Mouse (Mus musculus) intestine, postnatal 0 days (tissue): ENCODE data around the gene Mymk. TPM values are rescaled to one million over a fixed set of nuclear protein-coding genes. Genes with fewer than 3 reads are reported as not detected.
A peak's percentile ranks its signal among the peaks of the same experiment; 100 is the strongest.

Experiments used
- ATAC-seq: fragments of 200-750 bp; cut with Nextera tagmentation; 2 replicates; pipeline ENCODE4 v1.8.0; 2017; ENCODE audit warnings: mild to moderate bottlenecking, moderate TSS enrichment, moderate library complexity
- H3K27ac ChIP-seq: fragments of 300-500 bp; sonication (generic); 2 replicates; pipeline ENCODE4 v1.5.1; 2014; ENCODE audit warnings: mild to moderate bottlenecking, low read depth, low read length, moderate library complexity
- H3K27me3 ChIP-seq: fragments of 300-500 bp; sonication (generic); replicated peaks from 2 replicates; pipeline ENCODE4 v1.6.1; 2014; ENCODE audit warnings: low read length, mixed read lengths; ENCODE audit not compliant: control insufficient read depth, insufficient read depth
- H3K36me3 ChIP-seq: fragments of 300-500 bp; sonication (generic); 2 replicates; pipeline ENCODE4 v1.6.1; 2014; ENCODE audit warnings: mild to moderate bottlenecking, moderate library complexity; ENCODE audit not compliant: control insufficient read depth, insufficient read depth
- H3K4me1 ChIP-seq: fragments of 300-500 bp; sonication (generic); replicated peaks from 2 replicates; pipeline ENCODE4 v1.6.1; 2014; ENCODE audit warnings: antibody characterized with exemption, low read length, mixed read lengths; ENCODE audit not compliant: control insufficient read depth, insufficient read depth
- H3K4me2 ChIP-seq: fragments of 300-500 bp; sonication (generic); replicated peaks from 2 replicates; pipeline ENCODE4 v1.6.1; 2014; ENCODE audit warnings: low read depth, mild to moderate bottlenecking, moderate library complexity
- H3K4me3 ChIP-seq: fragments of 300-500 bp; sonication (generic); 2 replicates; pipeline ENCODE4 v1.5.1; 2014; ENCODE audit warnings: low read depth, low read length
- H3K9ac ChIP-seq: fragments of 300-500 bp; sonication (generic); 2 replicates; pipeline ENCODE4 v1.6.1; 2014; ENCODE audit warnings: mild to moderate bottlenecking, low read depth, low read length
- H3K9me3 ChIP-seq: fragments of 300-500 bp; sonication (generic); 2 replicates; pipeline ENCODE4 v1.6.1; 2016; ENCODE audit warnings: mixed run types; ENCODE audit not compliant: control insufficient read depth
- CTCF ChIP-seq: sonication (generic); IDR thresholded peaks from 2 replicates; pipeline ENCODE4 v1.5.1; 2016; ENCODE audit warnings: low read depth, mild to moderate bottlenecking, control low read depth, antibody characterized with exemption, moderate library complexity
- WGBS: fragments of 180-500 bp; shearing (Covaris S2); extraction: QIAGEN DNeasy Blood & Tissue Kit; methylation state at CpG from one replicate; pipeline ENCODE4 v1.1.7; 2014; 5-methylcytosine and 5-hydroxymethylcytosine counted together
- polyA plus RNA-seq: library from polyadenylated mRNA; unstranded; fragments of >200 nt; fragmentation: Nextera tagmentation; extraction: Ambion mirVana; gene quantifications from 2 replicates; pipeline ENCODE4 v1.2.1, GENCODE M21; 2015

Mymk gene
- polyA plus RNA-seq, 1 experiment from 2014 or later: not detected

GRCm38 (mm10) chr2:27095178-27095577, 23.2 kb upstream of the Mymk start:
- no peak for TF ChIP-seq CTCF
- 90% methylated on average over 7 of the region's 7 CpGs for WGBS
- Histone ChIP-seq H3K36me3 (no peaks in the 10 kb centered on the region), H3K27ac (no peak overlapping the region), H3K4me2 (no peak overlapping the region), H3K4me3 (no peak overlapping the region), H3K9me3 (no peaks in the 10 kb centered on the region), H3K27me3 (no peaks in the 10 kb centered on the region), H3K4me1 (no peaks in the 10 kb centered on the region; the same call in none of the 2 replicates), H3K9ac (no peak overlapping the region)
- no peak for ATAC-seq

GRCm38 (mm10) chr2:27089238-27089637, 17.3 kb upstream of the Mymk start:
- Histone ChIP-seq H3K9me3 (no peaks in the 10 kb centered on the region), H3K4me1 (no peaks in the 10 kb centered on the region), H3K9ac (no peak overlapping the region), H3K4me2 (no peak overlapping the region), H3K27me3 (no peaks in the 10 kb centered on the region), H3K27ac (no peak overlapping the region), H3K4me3 (no peak overlapping the region), H3K36me3 (no peaks in the 10 kb centered on the region)
- TF ChIP-seq CTCF: no peak
- ATAC-seq: no peak
- WGBS: 68% methylated on average over 1 of the region's 1 CpGs

DNA sequence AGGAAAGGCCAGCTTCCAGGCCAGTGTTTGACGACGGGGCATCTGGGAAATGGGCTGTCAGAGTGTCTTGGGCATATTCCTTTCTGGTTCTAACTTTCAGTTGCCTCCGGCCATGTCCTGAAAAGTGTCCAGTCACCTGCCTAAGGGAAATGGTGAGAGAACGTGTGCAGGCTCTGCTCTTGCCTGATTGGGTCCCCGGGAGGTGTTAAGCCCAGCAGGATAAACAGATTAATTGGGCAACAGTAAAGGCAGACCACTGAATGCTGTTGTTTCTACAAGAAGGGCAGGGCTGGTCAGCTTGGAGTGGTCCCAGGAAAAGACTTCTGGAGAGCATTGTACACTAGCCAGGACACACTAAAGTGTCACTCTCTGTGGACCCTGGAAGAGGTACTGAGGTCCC, 16.7 kb upstream of the Mymk start:
- no peak for ATAC-seq
- H3K9ac ChIP-seq: no peak overlapping the region
- H3K4me3 ChIP-seq: no peak overlapping the region
- H3K9me3 ChIP-seq: no peaks in the 10 kb centered on the region
- TF ChIP-seq CTCF: no peak
- H3K27ac ChIP-seq: no peak overlapping the region
- H3K4me2 ChIP-seq: no peak overlapping the region
- no peaks in the 10 kb centered on the region for H3K27me3 ChIP-seq
- 58% methylated on average over 5 of the region's 5 CpGs for WGBS
- no peaks in the 10 kb centered on the region for H3K36me3 ChIP-seq
- H3K4me1 ChIP-seq: no peaks in the 10 kb centered on the region

DNA sequence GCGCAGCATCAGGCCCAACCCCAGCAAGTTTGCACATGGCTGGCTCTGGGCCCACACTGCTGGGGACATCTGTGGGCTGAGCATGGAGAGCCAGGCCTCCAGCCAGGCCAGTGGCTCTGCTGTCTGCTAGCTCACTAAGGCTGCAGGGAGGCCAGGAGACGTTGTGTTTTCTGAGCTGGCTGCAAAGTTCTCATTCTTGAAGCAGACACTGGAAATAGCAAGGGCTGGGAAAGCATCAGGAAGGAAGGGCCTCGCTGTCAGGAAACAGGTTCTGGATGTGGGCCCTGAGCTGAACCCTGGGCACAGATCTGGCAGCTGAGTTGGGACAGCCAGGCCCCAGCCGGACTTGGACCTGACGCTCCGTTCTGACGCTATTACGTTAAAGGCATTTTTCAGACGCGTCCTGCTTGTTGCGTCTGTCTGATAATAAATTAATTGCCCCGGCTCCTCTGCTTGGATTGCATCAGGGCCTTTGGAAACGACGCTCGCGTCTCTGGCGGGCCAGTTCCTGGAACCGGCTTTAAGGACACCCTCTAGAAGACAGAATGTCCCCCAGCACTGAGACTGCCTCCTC, 16.2 kb upstream of the Mymk start:
- Histone ChIP-seq H3K4me3 (no peak overlapping the region), H3K27ac (peak overlapping the region; percentile 50; the same call in 1 of the 2 replicates), H3K4me2 (no peak overlapping the region), H3K4me1 (no peaks in the 10 kb centered on the region), H3K27me3 (no peaks in the 10 kb centered on the region), H3K9me3 (no peaks in the 10 kb centered on the region), H3K9ac (no peak overlapping the region), H3K36me3 (no peaks in the 10 kb centered on the region)
- no peak for TF ChIP-seq CTCF
- ATAC-seq: 0 out of 2 replicates have a peak, but pooled peaks have one; percentile 43
- 32% methylated on average over 18 of the region's 18 CpGs for WGBS

DNA sequence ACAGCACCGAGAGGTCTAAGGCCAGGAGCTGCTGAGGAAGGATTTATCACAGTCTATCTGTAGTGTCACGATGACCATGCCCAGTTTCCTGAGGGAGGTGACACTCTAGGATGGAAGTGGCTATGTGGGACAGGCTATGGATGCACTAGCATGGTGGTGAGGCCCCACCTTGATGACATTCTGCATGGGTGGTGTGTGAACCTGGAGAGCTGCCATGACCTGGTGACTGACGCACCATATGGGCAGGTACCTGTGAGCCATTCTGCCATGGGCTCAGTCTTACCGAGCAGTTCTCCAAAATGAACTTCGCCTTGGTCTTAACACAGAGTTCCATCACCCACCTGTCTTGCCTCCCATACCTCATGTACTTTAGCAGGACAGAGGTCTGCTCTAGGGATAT, 15.6 kb upstream of the Mymk start:
- H3K4me3 ChIP-seq: no peak overlapping the region
- no peak overlapping the region for H3K9ac ChIP-seq
- no peak overlapping the region for H3K27ac ChIP-seq
- no peak for TF ChIP-seq CTCF
- H3K36me3 ChIP-seq: no peaks in the 10 kb centered on the region
- no peak overlapping the region for H3K4me2 ChIP-seq
- ATAC-seq: 0 out of 2 replicates have a peak, but pooled peaks have one; percentile 10
- no peaks in the 10 kb centered on the region for H3K4me1 ChIP-seq
- H3K27me3 ChIP-seq: no peaks in the 10 kb centered on the region
- no peaks in the 10 kb centered on the region for H3K9me3 ChIP-seq
- WGBS: 78% methylated on average over 5 of the region's 5 CpGs

- no peaks in the 10 kb centered on the region for H3K27me3 ChIP-seq
- H3K36me3 ChIP-seq: no peaks in the 10 kb centered on the region
- H3K9me3 ChIP-seq: no peaks in the 10 kb centered on the region
- ATAC-seq: no peak
- H3K4me2 ChIP-seq: no peak overlapping the region
- no peak overlapping the region for H3K9ac ChIP-seq
- 69% methylated on average over 4 of the region's 4 CpGs for WGBS
- no peak overlapping the region for H3K4me3 ChIP-seq
- no peak for TF ChIP-seq CTCF
- H3K27ac ChIP-seq: no peak overlapping the region
- H3K4me1 ChIP-seq: no peaks in the 10 kb centered on the region
Observed at GRCm38 (mm10) chr2:27086483-27087010, 14.6 kb upstream of the Mymk start.

DNA sequence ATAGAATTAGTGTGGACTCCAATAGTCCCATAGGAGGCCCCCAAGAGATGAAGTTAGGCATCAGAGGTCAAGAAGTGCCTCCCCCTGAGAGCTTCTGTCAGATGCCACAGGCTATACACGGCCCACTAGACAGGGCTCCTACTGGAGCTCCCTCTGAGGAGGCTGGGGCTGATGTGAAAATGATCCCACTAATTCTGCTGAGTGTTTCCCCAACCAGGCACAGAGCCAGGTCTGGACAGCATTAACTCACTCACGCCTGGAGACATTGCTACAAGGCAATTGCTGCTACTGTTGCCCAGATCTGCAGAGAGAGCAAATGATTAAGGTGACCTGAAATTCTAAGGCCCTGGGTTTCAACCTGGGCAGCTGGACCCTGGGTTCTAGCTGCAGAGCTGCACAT, 13.8 kb upstream of the Mymk start:
- H3K27ac ChIP-seq: no peak overlapping the region
- no peak overlapping the region for H3K4me2 ChIP-seq
- H3K27me3 ChIP-seq: no peaks in the 10 kb centered on the region
- no peak for ATAC-seq
- no peaks in the 10 kb centered on the region for H3K4me1 ChIP-seq
- no peak for TF ChIP-seq CTCF
- no peaks in the 10 kb centered on the region for H3K9me3 ChIP-seq
- H3K4me3 ChIP-seq: no peak overlapping the region
- WGBS: 28% methylated on average over 2 of the region's 2 CpGs
- H3K9ac ChIP-seq: no peak overlapping the region
- H3K36me3 ChIP-seq: no peaks in the 10 kb centered on the region
